Mouse (Mus musculus) layer of hippocampus, postnatal 25 days (tissue): ENCODE data around the gene Sh2b1. TPM values are rescaled to one million over a fixed set of nuclear protein-coding genes. Genes with fewer than 3 reads are reported as not detected.
"Not testable (repeated sequence)": the region's sequence is repeated elsewhere in the genome, so short reads cannot be mapped to it uniquely, and the experiment has no call there.

ENCODE experiments used
- DNase-seq, 2 experiments: peaks; one replicate each; pipeline ENCODE4 v3.0.0; 2022; ENCODE audit warnings: mixed read lengths in 2 of 2, low spot score in 1 of 2; ENCODE audit errors: extremely low spot score in 1 of 2
- total RNA-seq, 2 experiments: library from RNA; stranded (reverse); gene quantifications; 2 replicates each; pipeline ENCODE4 v1.2.3; 2021

The Sh2b1 gene
- total RNA-seq = 10 to 100 TPM; 70.8 to 73.1 TPM

GRCm38 (mm10) chr7:126474993-126475581 lies at the start of gene Sh2b1:
Sh2b1 (minus strand) TSS chr7:126475424.
- DNase-seq = peak; percentile 73 to 82

DNA sequence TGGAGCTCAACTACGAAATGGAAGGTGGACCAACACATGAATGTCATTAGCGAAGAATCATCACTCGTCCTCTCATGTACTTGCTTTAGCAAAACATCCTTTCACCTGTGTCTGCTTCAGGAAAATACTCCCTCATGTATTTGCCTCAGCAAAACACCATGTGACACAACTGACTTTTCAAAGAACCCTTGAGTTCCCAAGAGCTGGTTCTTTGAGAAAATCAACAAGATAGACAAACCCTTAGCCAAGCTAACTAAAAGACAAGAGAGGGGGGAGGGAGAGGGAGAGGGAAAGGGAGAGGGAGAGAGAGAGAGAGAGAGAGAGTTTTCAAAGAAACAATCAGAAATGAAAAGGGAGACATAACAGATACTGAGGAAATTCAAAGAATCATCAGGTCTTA lies 48.1 kb upstream of the Sh2b1 start:
- DNase-seq = no peak

DNA sequence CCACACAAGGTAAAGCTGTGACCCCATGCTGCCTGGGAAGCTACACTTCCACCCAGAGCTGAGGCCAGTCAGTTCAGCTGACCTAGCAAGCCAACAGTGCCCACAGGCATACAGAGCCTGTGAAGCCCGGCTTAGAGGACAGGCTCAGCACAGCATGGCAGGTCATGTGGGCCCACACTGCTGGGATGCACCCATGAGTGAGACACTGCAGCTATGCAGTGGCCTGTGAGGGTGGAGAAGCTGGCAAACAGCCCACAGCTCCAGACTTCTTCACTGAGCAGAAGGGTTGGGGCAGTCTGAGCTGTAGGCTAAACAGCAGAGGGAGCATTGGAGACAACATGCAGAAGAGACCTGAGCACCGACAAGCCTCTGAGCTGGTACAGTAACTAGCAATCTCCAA lies 44.3 kb upstream of the Sh2b1 start:
- DNase-seq = peak in 1 of 2 experiments; percentile 18

GRCm38 (mm10) chr7:126518261-126518941 lies 43.2 kb upstream of the Sh2b1 start:
- DNase-seq = no peak

- DNase-seq = no peak
These were observed 36.1 kb upstream of the Sh2b1 start for GRCm38 (mm10) chr7:126511287-126511686.

DNA sequence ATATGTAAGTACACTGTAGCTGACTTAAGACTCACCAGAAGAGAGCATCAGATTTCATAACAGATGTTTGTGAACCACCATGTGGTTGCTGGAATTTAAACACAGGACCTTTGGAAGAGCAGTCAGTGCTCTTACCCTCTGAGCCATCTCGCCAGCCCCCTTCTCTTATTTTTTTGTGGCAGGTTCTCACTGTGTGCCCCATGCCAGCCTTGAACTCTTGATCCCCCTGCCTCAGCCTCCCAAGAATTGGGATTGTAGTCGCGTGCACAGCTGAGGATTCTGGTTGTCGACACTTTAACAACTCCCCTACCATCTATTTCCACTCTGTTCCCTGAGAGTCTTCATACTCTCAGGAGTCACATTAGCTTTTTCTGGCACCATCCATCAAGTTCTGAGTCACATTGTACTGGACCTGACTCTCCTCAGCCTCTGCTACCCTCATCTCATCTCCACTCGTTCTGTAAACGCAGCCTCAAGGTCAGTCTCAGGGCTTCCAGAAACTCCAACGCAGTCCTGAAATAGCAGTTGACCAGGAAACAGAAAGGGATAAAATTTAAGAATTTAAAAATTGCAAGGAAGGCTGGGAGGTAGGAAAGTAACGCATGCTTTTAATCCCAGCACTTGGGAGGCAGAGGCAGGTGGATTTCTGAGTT lies 32.0 kb upstream of the Sh2b1 start:
- no peak for DNase-seq

DNA sequence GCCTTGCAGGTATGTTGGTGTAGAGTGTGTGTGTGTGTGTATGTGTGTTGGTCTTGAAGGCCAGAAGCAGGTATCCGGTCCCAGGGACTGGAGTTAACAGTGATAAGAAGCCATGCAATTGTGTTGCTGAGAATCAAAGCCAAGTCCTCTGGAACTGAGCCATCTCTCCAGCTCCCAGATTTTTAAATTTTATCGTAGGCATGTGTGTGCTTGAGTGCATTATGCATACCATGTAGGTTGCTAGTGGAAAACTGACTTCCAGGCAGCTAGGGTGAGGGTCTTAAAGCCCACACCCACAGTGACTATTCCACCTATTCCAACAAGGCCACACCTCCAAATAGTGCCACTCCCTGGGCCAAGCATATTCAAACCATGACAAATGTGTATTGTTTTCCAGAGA lies 29.7 kb upstream of the Sh2b1 start:
- no peak for DNase-seq

GRCm38 (mm10) chr7:126503273-126503878 lies 28.2 kb upstream of the Sh2b1 start, which contains the start of gene Atxn2l:
Atxn2l (minus strand) TSS chr7:126503437.
- peak; percentile 95 to 97 for DNase-seq

DNA sequence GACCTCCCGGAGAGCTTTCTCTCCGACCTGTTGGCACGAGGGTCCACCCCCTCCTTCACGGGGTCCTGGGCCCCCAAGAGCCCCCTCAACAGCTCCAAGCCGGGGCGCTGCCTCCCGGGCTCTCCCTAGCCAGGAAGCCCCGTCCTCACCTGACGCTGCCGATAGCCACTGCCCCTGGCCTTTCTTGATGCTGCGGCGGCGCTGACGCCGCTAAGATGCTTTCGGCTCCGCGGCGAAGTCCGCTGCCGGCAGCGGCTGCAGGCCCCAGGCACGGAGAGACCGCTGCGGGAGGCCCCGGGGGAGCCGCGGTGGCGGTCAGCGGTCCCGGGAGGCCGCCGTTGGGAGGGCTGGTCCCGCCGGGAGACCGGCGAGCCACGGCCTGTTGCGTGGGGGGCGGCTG lies 27.5 kb upstream of the Sh2b1 start:
- DNase-seq = no peak

GRCm38 (mm10) chr7:126502023-126502741 lies 27.0 kb upstream of the Sh2b1 start:
- DNase-seq = peak; percentile 87 to 94

- no peak for DNase-seq
These were observed 26.4 kb upstream of the Sh2b1 start for GRCm38 (mm10) chr7:126501684-126502022.

- no peak for DNase-seq
These were observed 24.2 kb upstream of the Sh2b1 start for GRCm38 (mm10) chr7:126499416-126499815.

GRCm38 (mm10) chr7:126497966-126498365 lies 22.7 kb upstream of the Sh2b1 start:
- DNase-seq = no peak

GRCm38 (mm10) chr7:126496475-126496874 lies 21.3 kb upstream of the Sh2b1 start:
- DNase-seq = no peak

GRCm38 (mm10) chr7:126494120-126494519 lies 18.9 kb upstream of the Sh2b1 start:
- no peak for DNase-seq

DNA sequence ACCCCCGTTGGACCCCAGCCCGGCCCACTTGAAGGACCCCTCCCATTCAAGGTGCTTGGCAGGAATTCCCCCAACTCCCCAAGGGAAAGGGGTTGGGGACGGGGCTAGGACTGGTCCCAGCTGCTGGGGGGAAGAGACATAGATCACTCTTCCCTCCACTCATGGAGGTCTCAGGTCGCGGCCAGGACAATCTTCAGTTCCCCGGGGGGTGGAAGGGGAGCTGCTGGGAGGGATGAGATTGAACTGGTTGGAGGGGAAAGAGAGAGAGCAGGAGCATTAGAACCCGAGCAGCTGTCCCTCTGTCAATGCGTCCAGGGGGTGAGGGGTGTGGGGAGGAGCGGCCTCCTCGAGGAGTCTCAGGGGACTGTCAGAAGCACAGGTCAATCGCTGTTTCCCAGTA lies 16.7 kb upstream of the Sh2b1 start:
- DNase-seq = no peak

GRCm38 (mm10) chr7:126491005-126491404 lies 15.8 kb upstream of the Sh2b1 start:
- no peak for DNase-seq

- DNase-seq = not testable (repeated sequence)
These were observed 12.6 kb upstream of the Sh2b1 start for GRCm38 (mm10) chr7:126487617-126488385.

DNA sequence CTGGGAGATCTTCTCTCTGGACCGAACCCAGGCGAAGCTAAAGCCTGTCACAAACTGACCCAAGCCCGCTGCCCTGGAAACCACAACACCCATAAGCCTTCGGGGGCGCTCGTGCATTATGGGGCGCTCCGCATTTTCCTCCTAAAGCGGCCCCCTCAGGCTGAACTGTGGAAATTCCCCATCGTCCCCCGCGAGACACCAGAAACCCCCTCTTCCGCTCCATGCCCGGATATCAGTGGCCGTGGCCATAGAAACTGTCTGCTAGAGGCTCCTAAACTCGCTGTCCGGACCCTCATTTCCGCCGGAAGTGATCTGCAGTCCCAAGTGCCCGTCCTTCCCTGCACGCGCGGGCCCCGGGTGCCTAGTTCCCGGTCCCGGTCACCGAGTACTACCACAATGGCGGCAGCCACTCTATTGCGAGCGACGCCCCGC lies 11.8 kb upstream of the Sh2b1 start, which contains the start of gene Tufm:
Tufm (plus strand) TSS at position 310 of the 432 bp plus-strand sequence.
- DNase-seq = peak; percentile 85 to 90

DNA sequence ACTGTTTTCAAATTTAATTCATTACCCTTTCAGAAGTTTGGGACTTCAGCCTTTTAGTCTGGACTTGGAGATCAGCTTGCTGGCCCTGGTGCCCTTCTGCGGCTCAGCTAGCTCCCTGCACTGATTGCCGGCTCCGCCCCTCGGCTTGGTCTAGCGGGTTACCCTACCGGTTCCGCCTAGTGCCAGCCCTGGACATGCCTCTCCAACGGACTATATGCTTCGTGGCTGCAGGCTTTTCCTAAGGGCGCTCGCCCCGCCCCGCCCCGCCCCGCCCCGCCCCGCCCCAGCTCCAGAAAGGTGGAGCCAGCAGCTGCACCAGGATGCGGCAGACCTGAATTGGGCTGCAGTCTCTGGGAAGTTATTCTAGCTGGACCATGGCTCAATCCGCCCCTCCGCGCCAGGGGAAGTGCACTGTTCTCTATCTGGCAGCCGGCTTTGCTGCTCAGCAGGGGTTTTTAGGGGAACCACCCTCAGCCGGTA lies 7.2 kb upstream of the Sh2b1 start:
- DNase-seq = peak; percentile 27 to 39
